Mouse (Mus musculus): ENCODE results near the gene Vmn1r192. TPM values are rescaled to one million over a fixed set of nuclear protein-coding genes. Genes with fewer than 3 reads are reported as not detected.

Gene Vmn1r192
- polyA plus RNA-seq, 1 experiment from 2014 or later = not detected

Small RNAs within 50 kb of the gene (microRNA-seq; reads per million reads assigned to microRNA genes)
- gene Gm23282 (ENCODE audit: borderline number of aligned reads) (not detected), gene Gm25084 (ENCODE audit: borderline number of aligned reads) (not detected)

Other genes starting within 250 kb of the Vmn1r192 start
- 5.1 and 5.9 TPM in 2 replicates for gene Zfp184, start 246.0 kb downstream of the Vmn1r192 start, polyA plus RNA-seq (2014; fragmentation: Nextera tagmentation; extraction: Ambion mirVana)
- gene Pom121l2, start 209.9 kb downstream of the Vmn1r192 start, polyA plus RNA-seq (2014; fragmentation: Nextera tagmentation; extraction: Ambion mirVana) = not detected in 2 replicates
- gene Prss16, start 181.4 kb downstream of the Vmn1r192 start, polyA plus RNA-seq (2014; fragmentation: Nextera tagmentation; extraction: Ambion mirVana) = 0.48 and 0.86 TPM in 2 replicates
- gene Hist1h2ah, start 155.6 kb downstream of the Vmn1r192 start, polyA plus RNA-seq (2014; fragmentation: Nextera tagmentation; extraction: Ambion mirVana) = 10.7 and 13.3 TPM in 2 replicates
- 4.1 and 4.6 TPM in 2 replicates for gene Hist1h2bk, start 155.3 kb downstream of the Vmn1r192 start, polyA plus RNA-seq (2014; fragmentation: Nextera tagmentation; extraction: Ambion mirVana)
- gene Hist1h4i, start 149.8 kb downstream of the Vmn1r192 start, polyA plus RNA-seq (2014; fragmentation: Nextera tagmentation; extraction: Ambion mirVana) = 36.9 and 39.3 TPM in 2 replicates
- 26.4 and 36.7 TPM in 2 replicates for gene Hist1h2ag, start 148.2 kb downstream of the Vmn1r192 start, polyA plus RNA-seq (2014; fragmentation: Nextera tagmentation; extraction: Ambion mirVana)
- 11.2 and 13.2 TPM in 2 replicates for gene Hist1h2bj, start 147.9 kb downstream of the Vmn1r192 start, polyA plus RNA-seq (2014; fragmentation: Nextera tagmentation; extraction: Ambion mirVana)
- gene Vmn1r188, start 106.7 kb downstream of the Vmn1r192 start, polyA plus RNA-seq (2014; fragmentation: Nextera tagmentation; extraction: Ambion mirVana) = not detected in 2 replicates
- gene Vmn1r189, start 85.3 kb downstream of the Vmn1r192 start, polyA plus RNA-seq (2014; fragmentation: Nextera tagmentation; extraction: Ambion mirVana) = not detected in 2 replicates
- not detected in 2 replicates for gene Vmn1r191, start 7.2 kb downstream of the Vmn1r192 start, polyA plus RNA-seq (2014; fragmentation: Nextera tagmentation; extraction: Ambion mirVana)
- not detected in 2 replicates for gene Vmn1r193, start 32.0 kb upstream of the Vmn1r192 start, polyA plus RNA-seq (2014; fragmentation: Nextera tagmentation; extraction: Ambion mirVana)
- not detected in 2 replicates for gene Vmn1r194, start 53.1 kb upstream of the Vmn1r192 start, polyA plus RNA-seq (2014; fragmentation: Nextera tagmentation; extraction: Ambion mirVana)
- not detected in 2 replicates for gene Vmn1r195, start 79.4 kb upstream of the Vmn1r192 start, polyA plus RNA-seq (2014; fragmentation: Nextera tagmentation; extraction: Ambion mirVana)
- not detected in 2 replicates for gene Vmn1r196, start 98.8 kb upstream of the Vmn1r192 start, polyA plus RNA-seq (2014; fragmentation: Nextera tagmentation; extraction: Ambion mirVana)
- not detected in 2 replicates for gene Vmn1r197, start 133.4 kb upstream of the Vmn1r192 start, polyA plus RNA-seq (2014; fragmentation: Nextera tagmentation; extraction: Ambion mirVana)
- gene Vmn1r198, start 159.2 kb upstream of the Vmn1r192 start, polyA plus RNA-seq (2014; fragmentation: Nextera tagmentation; extraction: Ambion mirVana) = not detected in 2 replicates
- not detected in 2 replicates for gene Vmn1r199, start 188.7 kb upstream of the Vmn1r192 start, polyA plus RNA-seq (2014; fragmentation: Nextera tagmentation; extraction: Ambion mirVana)
- not detected in 2 replicates for gene Vmn1r200, start 199.2 kb upstream of the Vmn1r192 start, polyA plus RNA-seq (2014; fragmentation: Nextera tagmentation; extraction: Ambion mirVana)